Mouse (Mus musculus): ENCODE measurements around the gene 2310011J03Rik. TPM values are rescaled to one million over a fixed set of nuclear protein-coding genes. Genes with fewer than 3 reads are reported as not detected.

2310011J03Rik gene
- polyA plus RNA-seq (2015; fragmentation: Nextera tagmentation; extraction: Ambion mirVana) = 52.9 and 54.8 TPM in 2 replicates

GRCm38 (mm10) chr10:80320340-80320760 lies at the start of gene 2310011J03Rik:
Gene 2310011J03Rik, minus strand, starts transcription at chr10:80320537.
- peak within 1 kb of the TSS; percentile 84 for H3K9ac ChIP-seq (replicated peaks; ENCODE audit: low read length)
- 0 out of 2 replicates have a peak, but pooled peaks cover 4% of the 10 kb centered on the region for H3K36me3 ChIP-seq (ENCODE audit: insufficient read depth, low read length)
- H3K27me3 ChIP-seq (ENCODE audit: insufficient read depth, low read length) = peaks cover 23% of the 10 kb centered on the region
- H3K4me1 ChIP-seq (ENCODE audit: insufficient read depth, low read length) = peaks cover 25% of the 10 kb centered on the region
- H3K4me2 ChIP-seq (replicated peaks; ENCODE audit: low read depth, low read length) = peak within 1 kb of the TSS; percentile 87
- H3K9me3 ChIP-seq (ENCODE audit: low read length) = no peaks in the 10 kb centered on the region
- WGBS = under 1% methylated on average over 34 of the region's 34 CpGs
- ATAC-seq (ENCODE audit: low FRiP score, low TSS enrichment) = peak; percentile 44
- H3K27ac ChIP-seq (ENCODE audit: low read length) = peak within 1 kb of the TSS; percentile 56; the same call in 1 of the 2 replicates
- peak within 1 kb of the TSS; percentile 86 for H3K4me3 ChIP-seq (ENCODE audit: low read length)

GRCm38 (mm10) chr10:80368392-80368791 lies 48.1 kb upstream of the 2310011J03Rik start:
- H3K9me3 ChIP-seq (ENCODE audit: low read length) = no peaks in the 10 kb centered on the region
- H3K4me2 ChIP-seq (replicated peaks; ENCODE audit: low read depth, low read length) = no peak overlapping the region
- 0 out of 2 replicates have a peak, but pooled peaks cover 3% of the 10 kb centered on the region for H3K4me1 ChIP-seq (ENCODE audit: insufficient read depth, low read length)
- H3K36me3 ChIP-seq (ENCODE audit: insufficient read depth, low read length) = no peaks in the 10 kb centered on the region
- H3K27me3 ChIP-seq (ENCODE audit: insufficient read depth, low read length) = no peaks in the 10 kb centered on the region
- H3K9ac ChIP-seq (replicated peaks; ENCODE audit: low read length) = no peak overlapping the region
- WGBS = 93% methylated on average over 6 of the region's 6 CpGs
- H3K4me3 ChIP-seq (ENCODE audit: low read length) = no peak overlapping the region
- no peak for ATAC-seq (ENCODE audit: low FRiP score, low TSS enrichment)
- no peak overlapping the region for H3K27ac ChIP-seq (ENCODE audit: low read length)

- 43% methylated on average over 5 of the region's 5 CpGs for WGBS
- Histone ChIP-seq H3K4me3 (ENCODE audit: low read length) (no peak overlapping the region), H3K4me2 (replicated peaks; ENCODE audit: low read depth, low read length) (no peak overlapping the region), H3K36me3 (ENCODE audit: insufficient read depth, low read length) (no peaks in the 10 kb centered on the region), H3K4me1 (ENCODE audit: insufficient read depth, low read length) (0 out of 2 replicates have a peak, but pooled peaks cover 3% of the 10 kb centered on the region), H3K27me3 (ENCODE audit: insufficient read depth, low read length) (peaks cover 2% of the 10 kb centered on the region; the same call in 1 of the 2 replicates), H3K9me3 (ENCODE audit: low read length) (no peaks in the 10 kb centered on the region), H3K27ac (ENCODE audit: low read length) (no peak overlapping the region), H3K9ac (replicated peaks; ENCODE audit: low read length) (no peak overlapping the region)
- ATAC-seq (ENCODE audit: low FRiP score, low TSS enrichment) = no peak
These were observed 47.6 kb upstream of the 2310011J03Rik start for GRCm38 (mm10) chr10:80367954-80368353.

- H3K4me1 ChIP-seq (ENCODE audit: insufficient read depth, low read length) = no peaks in the 10 kb centered on the region
- no peak overlapping the region for H3K4me2 ChIP-seq (replicated peaks; ENCODE audit: low read depth, low read length)
- H3K9ac ChIP-seq (replicated peaks; ENCODE audit: low read length) = no peak overlapping the region
- no peak overlapping the region for H3K4me3 ChIP-seq (ENCODE audit: low read length)
- no peak overlapping the region for H3K27ac ChIP-seq (ENCODE audit: low read length)
- no peaks in the 10 kb centered on the region for H3K9me3 ChIP-seq (ENCODE audit: low read length)
- WGBS = 70% methylated on average over 6 of the region's 6 CpGs
- no peaks in the 10 kb centered on the region for H3K36me3 ChIP-seq (ENCODE audit: insufficient read depth, low read length)
- peaks cover 5% of the 10 kb centered on the region; the same call in 1 of the 2 replicates for H3K27me3 ChIP-seq (ENCODE audit: insufficient read depth, low read length)
- no peak for ATAC-seq (ENCODE audit: low FRiP score, low TSS enrichment)
These were observed 45.4 kb upstream of the 2310011J03Rik start for GRCm38 (mm10) chr10:80365736-80366135.

GRCm38 (mm10) chr10:80363734-80364133 lies 43.4 kb upstream of the 2310011J03Rik start:
- H3K4me3 ChIP-seq (ENCODE audit: low read length) = no peak overlapping the region
- no peaks in the 10 kb centered on the region for H3K4me1 ChIP-seq (ENCODE audit: insufficient read depth, low read length)
- no peak overlapping the region for H3K27ac ChIP-seq (ENCODE audit: low read length)
- no peaks in the 10 kb centered on the region for H3K36me3 ChIP-seq (ENCODE audit: insufficient read depth, low read length)
- no peak overlapping the region for H3K4me2 ChIP-seq (replicated peaks; ENCODE audit: low read depth, low read length)
- H3K9me3 ChIP-seq (ENCODE audit: low read length) = no peaks in the 10 kb centered on the region
- ATAC-seq (ENCODE audit: low FRiP score, low TSS enrichment) = peak; percentile 28; the same call in 1 of the 2 replicates
- H3K9ac ChIP-seq (replicated peaks; ENCODE audit: low read length) = no peak overlapping the region
- WGBS = 44% methylated on average over 6 of the region's 6 CpGs
- peaks cover 11% of the 10 kb centered on the region for H3K27me3 ChIP-seq (ENCODE audit: insufficient read depth, low read length)

GRCm38 (mm10) chr10:80357994-80358639 lies 37.8 kb upstream of the 2310011J03Rik start:
- H3K4me1 ChIP-seq (ENCODE audit: insufficient read depth, low read length) = peaks cover 13% of the 10 kb centered on the region
- no peaks in the 10 kb centered on the region for H3K9me3 ChIP-seq (ENCODE audit: low read length)
- H3K9ac ChIP-seq (replicated peaks; ENCODE audit: low read length) = peak overlapping the region; percentile 31; the same call in 1 of the 2 replicates
- peak; percentile 21; the same call in 1 of the 2 replicates for ATAC-seq (ENCODE audit: low FRiP score, low TSS enrichment)
- H3K36me3 ChIP-seq (ENCODE audit: insufficient read depth, low read length) = no peaks in the 10 kb centered on the region
- WGBS = 5% methylated on average over 30 of the region's 31 CpGs
- H3K27ac ChIP-seq (ENCODE audit: low read length) = no peak overlapping the region
- H3K4me2 ChIP-seq (replicated peaks; ENCODE audit: low read depth, low read length) = peak overlapping the region; percentile 51
- H3K4me3 ChIP-seq (ENCODE audit: low read length) = peak overlapping the region; percentile 29
- peaks cover 67% of the 10 kb centered on the region for H3K27me3 ChIP-seq (ENCODE audit: insufficient read depth, low read length)

- Histone ChIP-seq H3K4me1 (ENCODE audit: insufficient read depth, low read length) (peaks cover 13% of the 10 kb centered on the region), H3K9me3 (ENCODE audit: low read length) (no peaks in the 10 kb centered on the region), H3K4me3 (ENCODE audit: low read length) (peak overlapping the region; percentile 45; the same call in 1 of the 2 replicates), H3K27me3 (ENCODE audit: insufficient read depth, low read length) (peaks cover 64% of the 10 kb centered on the region), H3K9ac (replicated peaks; ENCODE audit: low read length) (no peak overlapping the region), H3K36me3 (ENCODE audit: insufficient read depth, low read length) (no peaks in the 10 kb centered on the region), H3K27ac (ENCODE audit: low read length) (no peak overlapping the region), H3K4me2 (replicated peaks; ENCODE audit: low read depth, low read length) (peak overlapping the region; percentile 51)
- no peak for ATAC-seq (ENCODE audit: low FRiP score, low TSS enrichment)
- WGBS = 34% methylated on average over 7 of the region's 7 CpGs
These were observed 37.0 kb upstream of the 2310011J03Rik start for GRCm38 (mm10) chr10:80357336-80357735.

- Histone ChIP-seq H3K27me3 (ENCODE audit: insufficient read depth, low read length) (peaks cover 70% of the 10 kb centered on the region), H3K9ac (replicated peaks; ENCODE audit: low read length) (peak overlapping the region; percentile 44; the same call in 1 of the 2 replicates), H3K4me2 (replicated peaks; ENCODE audit: low read depth, low read length) (peak overlapping the region; percentile 65), H3K27ac (ENCODE audit: low read length) (no peak overlapping the region), H3K9me3 (ENCODE audit: low read length) (no peaks in the 10 kb centered on the region), H3K36me3 (ENCODE audit: insufficient read depth, low read length) (no peaks in the 10 kb centered on the region), H3K4me1 (ENCODE audit: insufficient read depth, low read length) (peaks cover 13% of the 10 kb centered on the region), H3K4me3 (ENCODE audit: low read length) (peak overlapping the region; percentile 45)
- 1% methylated on average over 34 of the region's 34 CpGs for WGBS
- no peak for ATAC-seq (ENCODE audit: low FRiP score, low TSS enrichment)
These were observed 36.4 kb upstream of the 2310011J03Rik start for GRCm38 (mm10) chr10:80356737-80357136.

GRCm38 (mm10) chr10:80356001-80356682 lies 35.8 kb upstream of the 2310011J03Rik start, which contains the start of gene Plk5:
Gene Plk5, plus strand, starts transcription at chr10:80356459.
- no peak for ATAC-seq (ENCODE audit: low FRiP score, low TSS enrichment)
- Histone ChIP-seq H3K27ac (ENCODE audit: low read length) (no peak within 1 kb of the TSS), H3K4me1 (ENCODE audit: insufficient read depth, low read length) (peaks cover 13% of the 10 kb centered on the region), H3K9ac (replicated peaks; ENCODE audit: low read length) (peak within 1 kb of the TSS; percentile 44; the same call in 1 of the 2 replicates), H3K27me3 (ENCODE audit: insufficient read depth, low read length) (peaks cover 76% of the 10 kb centered on the region), H3K9me3 (ENCODE audit: low read length) (no peaks in the 10 kb centered on the region), H3K36me3 (ENCODE audit: insufficient read depth, low read length) (no peaks in the 10 kb centered on the region), H3K4me3 (ENCODE audit: low read length) (peak within 1 kb of the TSS; percentile 45), H3K4me2 (replicated peaks; ENCODE audit: low read depth, low read length) (peak within 1 kb of the TSS; percentile 65)
- WGBS = under 1% methylated on average over 53 of the region's 53 CpGs

Measured in kidney, embryonic 16.5 days (tissue).